Mouse (Mus musculus): ENCODE results near the gene Otub2. TPM values are rescaled to one million over a fixed set of nuclear protein-coding genes. Genes with fewer than 3 reads are reported as not detected.

The Otub2 gene
- total RNA-seq, 2 experiments from 2014 or later: 45.2 to 48.6 TPM

DNA sequence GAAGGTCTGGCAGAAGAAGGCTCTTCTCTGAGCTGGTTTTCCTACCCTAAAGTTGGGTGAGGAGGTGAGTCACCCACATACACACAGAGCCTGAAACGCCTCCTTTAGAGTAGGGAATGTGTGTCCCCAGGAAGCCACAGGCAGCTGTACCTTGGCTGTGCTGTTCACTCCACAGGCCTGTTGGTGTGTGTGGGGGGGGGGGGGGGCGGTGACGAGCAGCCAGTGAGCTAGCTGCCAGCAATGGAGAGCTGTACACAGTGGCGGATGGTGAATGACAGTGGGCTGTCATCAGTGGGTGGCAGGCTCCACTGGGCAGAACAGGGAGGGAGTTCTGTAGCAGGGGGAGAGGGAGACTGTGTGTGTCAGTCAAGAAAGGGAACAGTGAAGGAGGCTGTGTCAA lies 11.7 kb upstream of the Otub2 start:
- peak overlapping the region; percentile 89 for H3K27ac ChIP-seq
- peak overlapping the region; percentile 36; the same call in 1 of the 2 replicates for H3K4me3 ChIP-seq
- DNase-seq (ENCODE audit: low spot score in 2 of 2): peak in 1 of 2 experiments; percentile 74
- TF ChIP-seq CTCF (conservative IDR thresholded peaks at IDR 0.05): no peak

DNA sequence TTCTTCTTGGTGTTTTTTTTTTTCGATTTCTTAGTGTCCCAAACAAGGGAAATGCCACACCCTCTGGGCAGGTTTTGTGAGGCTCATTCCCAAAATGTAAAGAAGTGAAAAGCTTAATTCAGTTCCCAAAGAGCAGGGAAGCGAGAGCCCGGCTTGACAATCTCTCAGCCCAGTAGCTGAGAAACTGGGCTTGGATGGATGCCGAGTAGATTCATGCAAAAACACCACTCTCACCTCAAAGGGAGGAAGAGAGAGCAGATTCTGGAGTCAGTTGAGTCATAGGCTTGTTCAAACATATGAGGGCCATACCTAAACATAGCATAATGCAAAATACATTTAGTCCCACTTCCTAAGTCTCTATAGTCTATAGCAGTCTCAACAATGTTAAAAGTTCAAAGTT lies 8.3 kb upstream of the Otub2 start:
- Histone ChIP-seq H3K4me3 (no peak overlapping the region), H3K27ac (no peak overlapping the region)
- no peak for TF ChIP-seq CTCF (conservative IDR thresholded peaks at IDR 0.05)
- DNase-seq (ENCODE audit: low spot score in 2 of 2): no peak

DNA sequence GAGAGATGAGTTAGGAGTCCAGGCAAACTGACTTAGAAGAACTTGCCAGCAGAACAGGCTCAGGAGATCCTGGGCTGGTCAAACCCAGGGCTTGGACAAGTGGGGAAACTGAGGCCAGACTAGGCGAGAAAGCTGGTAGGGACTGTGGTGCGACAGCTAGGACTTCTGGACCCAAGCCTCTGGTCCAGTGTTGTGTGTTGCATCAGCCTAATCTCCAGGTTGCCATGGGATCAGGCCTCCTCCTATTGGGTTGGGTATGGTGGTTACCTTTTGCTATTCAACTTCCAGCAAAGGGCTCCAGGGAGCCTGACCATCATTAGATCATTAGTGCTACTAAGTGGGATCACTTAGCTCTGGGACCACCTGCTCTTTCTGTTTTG lies 856 bp downstream of the Otub2 start:
- Histone ChIP-seq H3K27ac (peak overlapping the region; percentile 95), H3K4me3 (peak overlapping the region; percentile 84)
- TF ChIP-seq CTCF (conservative IDR thresholded peaks at IDR 0.05): no peak
- DNase-seq (ENCODE audit: low spot score in 2 of 2): no peak

DNA sequence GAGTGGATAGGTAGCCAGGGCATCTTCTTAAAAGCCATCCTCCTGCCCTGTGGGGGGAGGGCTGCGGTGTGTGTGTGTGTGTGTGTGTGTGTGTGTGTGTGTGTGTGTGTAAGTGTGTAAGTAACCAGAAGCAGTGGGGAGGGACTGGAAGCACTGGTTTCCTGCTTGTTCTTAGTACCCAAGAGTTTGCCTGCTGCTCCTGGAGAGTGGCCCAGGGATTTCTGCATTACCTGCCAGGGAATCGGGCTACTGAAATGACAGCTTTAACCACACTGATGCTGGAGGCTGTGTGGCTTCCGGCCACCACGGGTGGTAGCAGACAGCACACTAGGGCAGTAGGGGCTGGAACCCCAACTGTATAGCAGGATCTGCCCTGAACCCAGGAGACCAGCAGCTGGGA lies 1.5 kb downstream of the Otub2 start:
- Histone ChIP-seq H3K4me3 (peak overlapping the region; percentile 84), H3K27ac (peak overlapping the region; percentile 95)
- DNase-seq (ENCODE audit: low spot score in 2 of 2): no peak
- TF ChIP-seq CTCF (conservative IDR thresholded peaks at IDR 0.05): no peak

DNA sequence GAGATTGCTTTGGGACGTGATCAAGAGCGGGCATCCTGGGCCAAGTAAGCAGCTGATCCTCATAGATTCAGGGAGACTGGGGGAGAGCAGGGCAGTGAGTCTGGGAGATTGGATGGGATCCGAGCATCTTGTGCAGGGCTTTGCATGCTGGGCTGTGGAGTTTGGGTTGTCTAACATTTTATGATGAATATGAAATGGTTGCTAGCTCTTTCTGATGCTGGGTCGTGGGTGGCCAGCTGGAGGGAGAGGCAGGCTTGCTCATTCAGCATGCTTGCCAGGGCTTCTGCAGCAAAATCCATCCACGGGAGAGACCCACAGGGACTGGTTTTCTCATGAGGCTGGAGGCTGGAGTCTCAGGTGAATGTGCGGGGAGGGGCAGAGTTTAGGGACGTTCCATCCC lies 2.6 kb downstream of the Otub2 start:
- no peak for TF ChIP-seq CTCF (conservative IDR thresholded peaks at IDR 0.05)
- DNase-seq (ENCODE audit: low spot score in 2 of 2): peak; percentile 64 to 83
- Histone ChIP-seq H3K4me3 (peak overlapping the region; percentile 48), H3K27ac (peak overlapping the region; percentile 95)

DNA sequence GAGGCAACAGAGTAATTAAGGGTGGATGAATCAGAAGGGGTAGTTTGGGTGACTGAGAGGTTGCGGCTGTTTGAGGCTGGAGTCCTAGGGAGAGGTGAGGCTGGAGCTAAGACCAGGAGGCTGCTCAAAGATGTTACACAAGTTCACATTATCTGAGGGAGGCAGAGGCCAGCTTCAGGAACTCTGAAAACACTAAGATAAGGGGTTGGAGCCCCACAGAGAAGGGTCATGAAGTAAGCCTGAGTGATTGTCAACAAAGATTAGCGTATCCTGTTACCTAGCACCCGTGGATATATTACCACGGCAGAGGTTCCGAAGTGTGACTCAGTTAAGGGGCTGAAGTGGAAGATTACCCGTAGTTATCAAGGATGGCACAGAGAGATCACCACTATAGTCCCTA lies 5.0 kb downstream of the Otub2 start:
- DNase-seq (ENCODE audit: low spot score in 2 of 2): no peak
- TF ChIP-seq CTCF (conservative IDR thresholded peaks at IDR 0.05): no peak
- no peak overlapping the region for H3K27ac ChIP-seq
- no peak overlapping the region for H3K4me3 ChIP-seq

DNA sequence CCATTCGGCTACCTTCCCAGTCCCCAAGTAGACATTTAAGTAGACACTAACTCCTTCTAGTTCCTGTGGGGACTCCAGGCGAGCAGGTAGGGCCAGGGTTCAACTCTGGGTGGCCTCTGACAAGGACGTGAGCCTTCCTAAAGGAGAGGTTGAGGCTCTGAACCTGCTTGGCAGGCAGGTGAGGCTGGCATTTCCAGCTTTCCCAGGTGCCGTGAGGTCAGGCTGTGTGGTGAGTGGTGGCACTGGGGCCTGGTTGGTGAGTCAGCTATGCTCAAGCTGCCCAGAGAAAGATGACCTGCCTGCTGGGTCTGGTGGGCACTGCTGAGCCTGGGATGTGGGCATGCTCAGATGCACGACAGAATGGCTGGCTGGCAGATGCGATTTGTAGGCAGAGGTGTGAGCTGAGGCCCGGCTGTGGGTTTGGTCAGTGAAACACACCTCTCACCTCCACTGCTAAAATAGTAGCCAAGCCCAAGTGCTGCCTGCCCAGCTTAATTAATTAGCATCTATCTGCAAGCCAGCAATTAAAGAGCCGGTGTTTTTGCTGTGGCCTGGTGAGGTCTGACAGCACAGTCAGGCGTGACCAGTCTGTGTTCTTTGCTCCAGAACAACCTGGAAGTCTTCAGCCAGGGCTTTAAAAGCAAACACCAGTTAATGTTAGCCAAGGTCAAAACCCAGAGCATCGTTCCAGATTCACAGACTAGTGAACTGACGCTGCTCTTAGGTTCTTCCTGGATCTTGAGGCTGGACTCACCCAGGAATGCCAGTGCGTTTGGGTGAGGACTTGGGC lies 7.2 kb downstream of the Otub2 start:
- Histone ChIP-seq H3K27ac (no peak overlapping the region), H3K4me3 (no peak overlapping the region)
- no peak for TF ChIP-seq CTCF (conservative IDR thresholded peaks at IDR 0.05)
- no peak for DNase-seq (ENCODE audit: low spot score in 2 of 2)

DNA sequence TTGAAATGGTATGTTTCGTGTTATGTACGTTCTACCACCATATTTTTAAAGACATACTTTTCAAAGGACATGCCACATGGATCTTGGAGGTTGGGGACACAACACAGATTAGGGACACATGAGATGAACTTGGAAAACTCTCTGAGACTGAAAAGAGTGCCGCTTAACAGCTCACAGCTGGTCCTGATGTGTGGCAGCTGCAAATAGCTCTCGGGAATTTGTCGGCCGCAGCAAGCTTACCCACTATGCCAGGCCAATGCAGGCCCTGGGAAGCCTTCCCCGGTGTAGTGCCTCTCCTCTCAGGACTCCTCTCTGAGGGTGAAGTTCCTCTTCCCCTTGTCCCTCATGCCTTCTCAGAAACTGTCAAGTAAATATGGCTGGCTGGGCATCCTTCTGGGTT lies 8.3 kb downstream of the Otub2 start:
- H3K4me3 ChIP-seq: no peak overlapping the region
- no peak for TF ChIP-seq CTCF (conservative IDR thresholded peaks at IDR 0.05)
- DNase-seq (ENCODE audit: low spot score in 2 of 2): no peak
- no peak overlapping the region for H3K27ac ChIP-seq

DNA sequence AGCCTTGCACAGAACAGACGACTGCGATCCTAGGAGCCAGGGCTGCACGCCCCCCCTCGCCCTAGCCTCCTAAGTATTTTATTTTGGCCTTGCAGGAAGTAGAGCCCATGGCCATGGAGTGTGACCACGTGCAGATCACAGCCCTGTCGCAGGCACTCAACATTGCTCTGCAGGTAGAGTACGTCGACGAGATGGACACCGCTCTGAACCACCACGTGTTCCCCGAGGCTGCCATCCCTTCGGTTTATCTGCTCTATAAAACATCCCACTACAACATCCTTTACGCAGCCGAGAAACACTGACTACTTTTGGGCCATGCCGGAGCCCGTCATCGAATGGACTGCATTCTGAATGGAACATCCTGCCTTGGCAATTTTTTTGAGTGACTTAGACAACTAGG lies 15.6 kb downstream of the Otub2 start:
- TF ChIP-seq CTCF (conservative IDR thresholded peaks at IDR 0.05): no peak
- no peak for DNase-seq (ENCODE audit: low spot score in 2 of 2)

DNA sequence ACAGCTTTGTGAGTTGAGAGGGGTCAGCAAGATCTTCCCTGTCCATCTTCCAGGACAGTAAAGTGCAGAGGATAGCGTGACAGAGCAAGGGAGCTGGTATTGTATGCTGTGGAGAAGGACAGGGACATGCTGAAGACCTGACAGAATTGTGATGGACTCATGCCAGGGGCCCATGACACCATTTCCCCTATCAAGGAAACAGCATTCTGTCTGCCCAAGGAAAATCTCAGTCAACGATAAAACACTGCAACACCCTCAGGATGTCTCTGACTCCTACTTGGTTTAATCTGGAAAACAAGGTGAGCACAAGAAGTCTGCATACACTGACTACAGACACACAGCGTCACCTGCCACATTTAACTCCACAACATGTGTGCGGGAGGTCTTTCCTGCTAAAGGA lies 19.2 kb downstream of the Otub2 start, which contains the start of gene 9330161L09Rik:
9330161L09Rik (minus strand) TSS at position 101 of the 400 bp plus-strand sequence.
- Histone ChIP-seq H3K4me3 (no peak within 1 kb of the TSS), H3K27ac (peak within 1 kb of the TSS; percentile 14; the same call in 1 of the 2 replicates)
- DNase-seq (ENCODE audit: low spot score in 2 of 2): no peak
- no peak for TF ChIP-seq CTCF (conservative IDR thresholded peaks at IDR 0.05)

More for the DNA sequence above, 15.6 kb downstream of the Otub2 start:
- Histone ChIP-seq H3K27ac (no peak overlapping the region), H3K4me3 (no peak overlapping the region)

DNA sequence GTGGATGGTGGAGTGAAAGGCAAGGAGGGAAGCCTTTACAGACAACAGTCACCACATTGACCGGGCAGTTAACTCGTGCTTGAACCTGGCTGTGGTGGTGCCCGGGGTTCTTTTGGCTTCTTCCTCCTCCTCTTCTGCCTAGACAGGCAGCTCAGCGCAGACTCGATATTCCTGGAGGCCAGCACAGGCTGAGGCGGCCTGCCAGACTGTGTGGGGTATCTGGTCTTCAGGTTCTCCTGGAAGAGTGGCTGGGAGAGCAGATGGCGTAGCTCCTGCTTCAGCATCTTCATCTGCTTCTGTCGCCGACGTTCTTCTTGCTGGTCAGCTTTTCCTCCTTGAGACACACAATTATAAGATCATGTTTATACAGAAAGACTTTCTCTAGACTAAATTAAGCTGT lies 19.7 kb downstream of the Otub2 start:
- TF ChIP-seq CTCF (conservative IDR thresholded peaks at IDR 0.05): no peak
- Histone ChIP-seq H3K27ac (no peak overlapping the region; the same call in 1 of the 2 replicates), H3K4me3 (no peak overlapping the region)
- DNase-seq (ENCODE audit: low spot score in 2 of 2): peak; percentile 45 to 48

DNA sequence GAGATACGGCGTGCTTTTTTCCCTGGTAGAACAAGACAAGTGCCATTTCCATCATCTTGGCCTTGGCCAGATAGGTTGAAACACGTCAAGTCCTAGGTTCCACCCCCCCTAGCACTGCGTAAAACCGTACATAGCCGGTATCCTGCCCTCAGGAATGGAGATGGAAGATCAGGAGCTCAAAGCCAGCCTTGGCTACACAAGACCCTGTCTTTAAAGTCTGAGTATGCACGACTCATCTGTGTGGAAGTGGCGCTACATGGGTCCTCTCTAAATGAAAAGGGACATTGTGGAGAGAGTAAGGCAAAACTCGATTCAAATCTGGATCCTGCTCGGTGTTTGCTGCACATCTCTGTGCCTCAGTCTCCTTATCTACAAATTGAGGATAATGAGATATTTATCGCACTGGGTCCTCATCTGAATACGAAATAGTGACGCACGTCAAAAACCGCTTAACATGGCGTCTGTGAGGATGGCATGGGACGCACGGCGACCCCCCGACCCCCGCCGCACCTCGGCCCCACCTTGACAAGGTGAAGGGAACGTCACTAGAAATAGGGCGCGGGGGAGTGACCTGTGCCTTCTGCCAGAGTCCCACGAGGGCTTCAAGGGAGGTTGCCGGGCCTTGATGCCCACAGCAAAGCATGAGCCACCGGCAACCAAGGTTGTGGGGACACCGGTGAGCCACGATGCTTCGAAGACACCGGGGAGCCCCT lies 36.7 kb downstream of the Otub2 start:
- Histone ChIP-seq H3K4me3 (peak overlapping the region; percentile 98), H3K27ac (peak overlapping the region; percentile 95)
- DNase-seq (ENCODE audit: low spot score in 2 of 2): peak in 1 of 2 experiments; percentile 36
- TF ChIP-seq CTCF (conservative IDR thresholded peaks at IDR 0.05): no peak

DNA sequence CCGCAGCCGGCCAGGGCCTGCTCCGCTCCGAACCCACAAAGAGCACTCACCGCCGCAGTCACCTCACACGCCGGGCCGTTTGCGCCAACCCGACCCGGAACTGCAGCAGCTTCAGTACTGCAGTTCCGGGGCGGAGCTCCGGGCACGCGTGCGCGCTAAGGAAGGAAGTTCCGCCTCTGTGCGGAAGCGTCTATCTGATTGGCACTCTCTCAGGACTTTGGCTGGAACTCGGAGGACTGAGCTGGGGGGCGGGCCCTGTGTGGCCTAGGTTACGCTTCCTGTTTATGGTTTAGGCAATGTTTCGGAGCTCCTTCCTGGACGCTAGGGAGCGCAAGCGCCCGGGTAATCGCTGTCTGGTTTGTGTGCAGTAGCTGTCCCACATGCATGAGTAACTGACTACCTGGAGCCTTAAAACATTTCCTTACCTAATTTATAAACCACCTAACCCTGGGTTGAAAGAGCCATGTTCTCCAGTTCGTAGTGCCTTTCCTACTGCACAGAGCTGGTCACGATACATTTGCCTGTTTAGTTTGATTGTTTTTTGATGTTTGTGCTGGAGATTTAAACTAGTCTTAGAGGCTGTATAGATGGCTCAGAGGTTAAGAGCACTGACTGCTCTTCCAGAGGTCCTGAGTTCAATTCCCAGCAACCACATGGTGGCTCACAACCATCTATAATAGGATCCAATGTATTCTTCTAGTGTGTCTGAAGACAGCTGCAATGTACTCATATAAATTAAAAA lies 37.4 kb downstream of the Otub2 start, which contains the start of gene Ddx24:
Ddx24 (minus strand) TSS at position 102 of the 742 bp plus-strand sequence.
- Histone ChIP-seq H3K4me3 (peak within 1 kb of the TSS; percentile 98), H3K27ac (peak within 1 kb of the TSS; percentile 95)
- TF ChIP-seq CTCF (conservative IDR thresholded peaks at IDR 0.05): peak; percentile 93
- peak; percentile 98 to 99 for DNase-seq (ENCODE audit: low spot score in 2 of 2)
